Mouse (Mus musculus) kidney, adult 11 months (tissue): ENCODE data around the gene 6430548M08Rik.

Experiments
- DNase-seq: peaks from one replicate; pipeline ENCODE4 v3.0.0; 2022

The 6430548M08Rik gene

DNA sequence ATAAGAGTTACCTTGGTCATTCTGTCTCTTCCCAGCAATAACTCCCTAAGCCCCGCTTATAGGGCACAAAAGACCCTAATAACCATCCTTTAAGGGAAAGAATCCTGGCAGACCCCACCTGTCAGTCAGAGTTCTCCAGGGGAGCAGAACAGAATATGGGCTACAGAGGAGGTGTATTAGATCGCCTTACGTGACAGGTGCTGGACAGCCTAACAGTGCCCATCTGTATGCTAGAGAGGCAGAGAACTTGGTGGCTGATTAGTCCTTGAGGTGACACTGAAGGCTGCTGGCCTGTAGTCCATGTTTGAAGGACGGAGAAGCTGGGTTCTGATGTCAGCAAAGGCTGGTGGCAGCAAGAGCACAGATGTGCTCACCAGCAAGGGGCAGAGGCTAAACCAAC, 3.0 kb upstream of the 6430548M08Rik start:
- DNase-seq = no peak

DNA sequence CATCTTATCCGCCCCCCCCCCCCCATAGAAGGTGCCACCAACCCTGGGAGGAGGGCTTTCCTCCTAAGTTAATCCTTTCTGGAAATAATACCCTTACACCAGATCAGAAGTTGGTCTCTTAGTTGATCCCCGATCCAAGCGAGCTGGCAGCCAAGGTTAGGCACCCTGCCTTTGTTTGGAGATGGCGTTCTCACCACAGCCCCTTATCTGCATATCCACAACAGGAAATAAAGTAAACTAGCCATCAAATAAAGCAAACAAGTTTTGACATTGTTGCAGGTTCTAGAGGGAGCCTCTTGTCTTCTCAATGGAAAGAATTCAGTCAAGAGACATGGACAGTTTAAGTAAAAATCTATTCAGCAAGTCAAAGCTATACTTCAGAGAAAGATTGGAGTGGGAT, 2.6 kb upstream of the 6430548M08Rik start:
- DNase-seq = no peak

GRCm38 (mm10) chr8:120112535-120112934, 1.4 kb upstream of the 6430548M08Rik start:
- DNase-seq = no peak

GRCm38 (mm10) chr8:120113306-120113705, 646 bp upstream of the 6430548M08Rik start:
- no peak for DNase-seq

- peak; percentile 34 for DNase-seq
These were observed 426 bp downstream of the 6430548M08Rik start for GRCm38 (mm10) chr8:120114315-120114841.

- DNase-seq = no peak
These were observed 2.6 kb downstream of the 6430548M08Rik start for GRCm38 (mm10) chr8:120116600-120116999.

GRCm38 (mm10) chr8:120118162-120118561, 4.2 kb downstream of the 6430548M08Rik start:
- DNase-seq = peak; percentile 59

DNA sequence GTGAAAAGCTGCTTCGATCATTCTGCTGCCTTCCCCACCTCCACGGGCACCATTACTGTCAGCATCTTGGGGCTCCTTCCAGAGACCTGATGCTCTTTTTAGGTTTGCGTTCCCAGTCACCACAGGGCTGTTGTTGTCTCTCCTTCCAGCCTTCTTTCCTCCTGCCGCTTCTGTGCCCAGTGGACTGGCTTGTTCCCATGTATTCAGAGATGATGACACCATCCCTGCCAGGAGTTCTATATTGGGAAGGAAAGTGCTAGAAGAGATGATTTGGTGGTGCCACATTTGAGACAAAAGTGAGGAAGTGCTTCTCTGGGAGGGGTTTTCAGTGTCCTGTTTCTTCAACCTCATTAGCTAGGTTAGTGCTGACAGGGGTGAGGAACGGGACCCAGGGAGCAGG, 4.9 kb downstream of the 6430548M08Rik start:
- DNase-seq = no peak

GRCm38 (mm10) chr8:120119429-120119828, 5.5 kb downstream of the 6430548M08Rik start:
- no peak for DNase-seq

- no peak for DNase-seq
These were observed 6.0 kb downstream of the 6430548M08Rik start for GRCm38 (mm10) chr8:120119931-120120330.

DNA sequence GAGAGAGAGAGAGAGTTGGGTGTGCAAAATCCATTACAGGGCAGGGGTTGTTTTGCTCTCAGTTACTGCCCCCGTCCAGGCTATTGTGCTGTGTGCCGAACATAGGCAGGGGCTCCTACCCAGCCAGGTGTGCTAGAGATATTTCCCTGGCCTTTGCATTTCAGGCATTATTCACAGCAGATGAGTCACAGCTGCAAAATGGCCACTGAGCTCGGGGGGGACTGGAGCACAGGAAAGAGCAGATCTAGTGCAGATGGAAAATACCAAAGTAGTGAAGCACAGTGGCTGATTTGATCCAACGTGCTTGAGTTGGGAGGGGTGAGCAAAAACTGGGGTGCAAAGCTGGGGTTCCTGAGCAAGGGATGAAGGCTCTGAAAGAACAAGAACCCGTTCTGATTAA, 7.0 kb downstream of the 6430548M08Rik start:
- DNase-seq = no peak

- DNase-seq = no peak
These were observed 10.3 kb downstream of the 6430548M08Rik start for GRCm38 (mm10) chr8:120124261-120124660.

- DNase-seq = no peak
These were observed 11.0 kb downstream of the 6430548M08Rik start for GRCm38 (mm10) chr8:120124836-120125389.

DNA sequence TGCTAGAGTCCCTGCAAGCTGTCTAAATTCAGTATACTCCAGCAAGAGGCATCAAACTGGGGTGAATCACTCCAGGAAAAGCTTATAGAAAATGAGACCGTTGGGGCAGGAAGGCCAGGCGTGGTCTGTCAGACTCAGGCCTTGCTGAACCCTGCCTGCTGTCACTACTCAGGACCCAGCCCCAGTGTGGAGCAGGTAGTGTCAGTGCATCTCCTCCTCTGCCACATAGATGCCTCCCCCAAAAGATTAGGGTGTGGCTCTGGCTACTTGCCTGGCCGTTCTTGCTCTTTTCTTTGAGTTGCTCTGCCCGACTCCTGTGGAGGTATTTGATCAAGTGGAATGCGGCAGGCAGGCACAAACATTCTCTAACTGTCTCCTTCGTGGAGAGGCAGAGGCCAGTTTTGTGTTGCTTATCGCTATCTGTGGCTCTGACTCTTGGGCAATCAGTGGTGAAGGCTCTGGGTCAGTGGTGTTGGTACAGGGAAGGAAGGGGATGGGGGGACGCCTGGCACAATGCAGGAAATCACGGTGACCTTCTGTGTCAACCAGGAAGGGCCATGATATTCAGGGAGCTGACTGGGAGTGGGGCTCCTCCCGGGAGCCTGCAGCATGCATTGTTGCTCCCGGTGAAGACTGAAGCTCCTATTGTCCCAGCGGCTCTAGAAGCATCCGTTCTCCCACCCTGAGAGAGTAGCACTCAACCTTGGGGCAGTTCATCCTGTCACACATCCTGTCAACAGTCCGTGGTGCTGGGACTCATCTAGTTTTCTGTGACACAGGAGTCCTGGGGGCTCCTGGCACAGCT, 12.6 kb downstream of the 6430548M08Rik start:
- DNase-seq = peak; percentile 50

- no peak for DNase-seq
These were observed 15.6 kb downstream of the 6430548M08Rik start for GRCm38 (mm10) chr8:120129547-120129946.

DNA sequence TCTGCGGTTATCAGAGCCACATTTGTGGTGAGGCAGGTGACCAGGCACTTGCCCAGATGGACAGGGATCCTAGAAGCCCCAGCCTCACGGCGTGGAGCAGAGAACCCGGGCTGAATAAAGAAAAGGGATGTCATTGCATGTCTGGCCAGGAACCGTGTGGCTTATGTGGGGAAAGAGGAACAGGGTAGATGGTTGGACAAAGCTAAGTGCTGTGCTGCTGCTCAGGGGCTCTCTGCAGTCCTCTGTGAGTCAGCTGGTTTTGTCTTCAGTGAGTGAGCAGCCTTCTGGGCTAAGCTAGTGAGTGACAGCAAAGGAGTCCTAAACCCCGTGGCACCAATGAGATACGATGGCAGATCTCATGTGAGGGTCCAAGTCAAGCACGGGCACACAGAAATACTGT, 17.2 kb downstream of the 6430548M08Rik start:
- no peak for DNase-seq

DNA sequence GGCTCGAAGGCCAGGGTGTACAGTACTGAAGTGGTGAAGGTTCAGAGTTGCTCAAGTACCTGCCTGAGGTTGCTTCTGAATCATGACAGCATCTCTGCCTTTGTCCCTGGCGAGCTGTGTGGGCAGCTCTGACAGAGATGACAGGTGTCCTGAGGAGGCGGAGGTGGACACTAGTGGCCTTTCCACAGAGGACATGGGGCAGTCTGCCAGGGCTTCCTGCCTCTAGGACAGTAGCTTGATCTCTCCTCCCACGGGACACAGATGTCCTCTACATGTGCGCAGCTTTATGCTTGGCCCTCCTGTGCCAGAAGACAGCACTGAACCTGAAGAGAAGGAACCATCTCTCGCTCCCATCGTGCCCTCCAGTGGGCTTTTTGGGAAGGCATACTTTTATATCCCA, 19.2 kb downstream of the 6430548M08Rik start:
- peak; percentile 59 for DNase-seq

GRCm38 (mm10) chr8:120135687-120136086, 21.7 kb downstream of the 6430548M08Rik start:
- no peak for DNase-seq

- no peak for DNase-seq
These were observed 22.7 kb downstream of the 6430548M08Rik start for GRCm38 (mm10) chr8:120136618-120137017.

GRCm38 (mm10) chr8:120138958-120139357, 25.0 kb downstream of the 6430548M08Rik start:
- no peak for DNase-seq

GRCm38 (mm10) chr8:120140769-120141168, 26.8 kb downstream of the 6430548M08Rik start:
- DNase-seq = no peak

GRCm38 (mm10) chr8:120143911-120144651, 30.1 kb downstream of the 6430548M08Rik start:
- DNase-seq = no peak

- DNase-seq = no peak
These were observed 30.8 kb downstream of the 6430548M08Rik start for GRCm38 (mm10) chr8:120144652-120145301.
